Mouse (Mus musculus): Measurements from ENCODE around the gene Gmppa. TPM values are rescaled to one million over a fixed set of nuclear protein-coding genes. Genes with fewer than 3 reads are reported as not detected.
A peak's percentile ranks its signal among the peaks of the same experiment; 100 is the strongest.

Gene Gmppa
- total RNA-seq, 4 experiments from 2014 or later, result 48.0 to 64.9 (median 62.3) TPM

GRCm38 (mm10) chr1:75451900-75452299, 16.2 kb downstream of the Gmppa start:
- no peak for DNase-seq (ENCODE audit: low spot score in 2 of 2)

GRCm38 (mm10) chr1:75455433-75455832, 19.7 kb downstream of the Gmppa start:
- no peak for DNase-seq (ENCODE audit: low spot score in 2 of 2)

GRCm38 (mm10) chr1:75455948-75456347, 20.2 kb downstream of the Gmppa start:
- DNase-seq (ENCODE audit: low spot score in 2 of 2), result no peak

GRCm38 (mm10) chr1:75456746-75457564, 21.2 kb downstream of the Gmppa start:
- no peak for DNase-seq (ENCODE audit: low spot score in 2 of 2)

GRCm38 (mm10) chr1:75457710-75458024, 21.9 kb downstream of the Gmppa start:
- no peak for DNase-seq (ENCODE audit: low spot score in 2 of 2)

- DNase-seq (ENCODE audit: low spot score in 2 of 2), result no peak
Observed at GRCm38 (mm10) chr1:75458025-75458788, 22.5 kb downstream of the Gmppa start.

- DNase-seq (ENCODE audit: low spot score in 2 of 2), result peak in 1 of 2 experiments; percentile 71
Observed at GRCm38 (mm10) chr1:75458789-75459684, 23.3 kb downstream of the Gmppa start.

GRCm38 (mm10) chr1:75460297-75460696, 24.6 kb downstream of the Gmppa start:
- DNase-seq (ENCODE audit: low spot score in 2 of 2), result no peak

- no peak for DNase-seq (ENCODE audit: low spot score in 2 of 2)
Observed at GRCm38 (mm10) chr1:75462636-75463035, 26.9 kb downstream of the Gmppa start.

GRCm38 (mm10) chr1:75463652-75464204, 28.0 kb downstream of the Gmppa start:
- DNase-seq (ENCODE audit: low spot score in 2 of 2), result no peak

GRCm38 (mm10) chr1:75467215-75467927, 31.6 kb downstream of the Gmppa start:
- peak; percentile 52 to 83 for DNase-seq (ENCODE audit: low spot score in 2 of 2)

- no peak for DNase-seq (ENCODE audit: low spot score in 2 of 2)
Observed at GRCm38 (mm10) chr1:75469287-75469825, 33.6 kb downstream of the Gmppa start.

GRCm38 (mm10) chr1:75476441-75476840, 40.7 kb downstream of the Gmppa start:
- no peak for DNase-seq (ENCODE audit: low spot score in 2 of 2)

GRCm38 (mm10) chr1:75477264-75477965, 41.7 kb downstream of the Gmppa start:
- DNase-seq (ENCODE audit: low spot score in 2 of 2), result peak; percentile 71 to 88

- DNase-seq (ENCODE audit: low spot score in 2 of 2), result no peak
Observed at GRCm38 (mm10) chr1:75477966-75478290, 42.2 kb downstream of the Gmppa start.

- DNase-seq (ENCODE audit: low spot score in 2 of 2), result no peak
Observed at GRCm38 (mm10) chr1:75478497-75478896, 42.8 kb downstream of the Gmppa start.

GRCm38 (mm10) chr1:75478916-75479634, 43.3 kb downstream of the Gmppa start, which contains the start of the genes Chpf and Tmem198:
TSS of gene Chpf (minus strand) at chr1:75479307.
TSS of gene Tmem198 (plus strand) at chr1:75479532.
- peak; percentile 95 to 97 for DNase-seq (ENCODE audit: low spot score in 2 of 2)

- DNase-seq (ENCODE audit: low spot score in 2 of 2), result no peak
Observed at GRCm38 (mm10) chr1:75479635-75479989, 43.9 kb downstream of the Gmppa start.

- DNase-seq (ENCODE audit: low spot score in 2 of 2), result peak in 1 of 2 experiments; percentile 26
Observed at GRCm38 (mm10) chr1:75480036-75480435, 44.3 kb downstream of the Gmppa start.

All from left cerebral cortex, adult 8-10 months (tissue).